Mouse (Mus musculus) megakaryocyte, embryonic 14.5 days (primary cell): ENCODE results near the gene Lrmp.

Experiments used
- FLI1 ChIP-seq: IDR thresholded peaks from 2 replicates; pipeline ENCODE4 v1.6.1; 2012; ENCODE audit warnings: low read length, inconsistent platforms, mixed read lengths
- GATA1 ChIP-seq: IDR thresholded peaks from 3 replicates; pipeline ENCODE4 v1.6.1; 2012; ENCODE audit warnings: mixed read lengths, low read length, inconsistent platforms, borderline replicate concordance

DNA sequence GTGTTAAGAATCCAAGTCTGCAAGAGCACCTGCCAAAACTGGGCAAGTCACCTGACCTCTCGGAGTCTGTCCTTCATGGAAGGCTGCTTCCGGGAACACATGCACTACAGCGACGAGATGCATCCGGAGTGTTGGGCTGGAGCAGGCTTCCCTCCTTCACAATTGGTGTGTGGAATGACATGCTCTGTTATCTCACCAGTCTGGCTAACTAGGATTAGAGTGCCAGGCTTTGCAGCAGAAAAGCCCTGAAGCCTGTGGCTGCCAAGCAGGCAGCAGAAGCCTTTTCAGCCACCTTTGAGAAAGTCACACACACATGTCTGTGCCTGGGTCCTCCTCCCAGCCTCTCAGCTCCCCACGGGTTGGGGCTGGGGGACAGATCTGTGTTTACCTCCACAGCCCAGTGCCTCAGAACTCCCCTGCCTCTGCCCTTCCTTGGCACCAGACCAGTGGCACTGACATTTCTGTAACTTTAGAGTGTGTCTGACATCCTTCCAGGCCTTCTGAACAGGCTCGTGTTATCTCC is 10.2 kb downstream of the Lrmp start:
- no peak for TF ChIP-seq GATA1
- no peak for TF ChIP-seq FLI1
